Mouse (Mus musculus) urinary bladder, adult 2 months (tissue): Measurements from ENCODE around the gene Camk2n1. TPM values are rescaled to one million over a fixed set of nuclear protein-coding genes. Genes with fewer than 3 reads are reported as not detected.
"Not testable (repeated sequence)": the region's sequence is repeated elsewhere in the genome, so short reads cannot be mapped to it uniquely, and the experiment has no call there.

ENCODE experiments used
- DNase-seq: peaks from one replicate; pipeline ENCODE4 v3.0.0; 2022; ENCODE audit warnings: low spot score
- polyA plus RNA-seq: library from polyadenylated mRNA; depleted of rRNA; stranded (reverse); fragments of >200 nt; gene quantifications from 2 replicates; pipeline ENCODE4 v1.2.3, GENCODE M21; 2012; rRNA removed

Camk2n1 gene
- polyA plus RNA-seq = 20.1 and 23.5 TPM in 2 replicates

DNA sequence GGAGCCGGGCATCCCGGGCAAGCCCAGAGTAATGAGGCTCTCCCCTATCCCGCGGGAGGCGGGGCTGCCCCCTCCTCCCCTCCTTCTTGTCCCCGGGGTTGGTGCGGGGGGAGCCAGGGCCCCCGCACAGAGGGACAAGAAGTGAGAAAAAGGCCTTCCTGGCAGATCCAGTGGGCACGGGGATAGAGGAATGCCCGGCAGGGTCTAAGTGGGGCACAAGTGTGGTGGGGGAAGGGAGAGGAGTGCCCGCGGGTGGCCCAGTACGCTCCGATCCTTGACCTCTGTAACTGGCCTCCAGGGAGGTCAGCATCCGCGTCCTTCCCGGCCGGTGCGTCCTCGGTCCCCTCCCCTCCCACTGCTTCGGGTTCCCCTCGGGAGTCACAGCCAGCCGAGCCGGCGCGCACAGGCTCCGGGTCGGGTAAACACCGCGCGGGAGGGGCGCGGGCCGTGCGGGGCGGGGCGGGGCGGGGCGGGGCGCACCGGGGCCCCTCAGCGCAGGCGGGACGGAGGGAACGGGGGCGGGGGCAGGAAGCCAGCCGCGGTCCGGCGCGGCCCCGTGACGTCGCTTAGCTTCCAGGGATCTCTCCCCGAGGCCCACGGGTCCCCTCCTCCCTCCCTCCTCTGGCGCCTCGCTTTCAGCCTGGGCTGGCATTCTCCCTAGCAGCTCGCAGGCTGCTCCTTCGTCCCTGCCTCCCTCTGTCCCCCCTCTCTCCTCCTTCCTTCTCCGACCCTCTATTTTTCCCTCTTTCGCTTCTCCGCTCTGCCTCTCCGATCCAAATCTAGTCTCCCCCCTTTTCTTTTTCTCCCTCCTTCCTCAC lies at the start of gene Camk2n1:
Gene Camk2n1, plus strand, starts transcription at position 562 of the 818 bp plus-strand sequence.
- DNase-seq = peak; percentile 64

DNA sequence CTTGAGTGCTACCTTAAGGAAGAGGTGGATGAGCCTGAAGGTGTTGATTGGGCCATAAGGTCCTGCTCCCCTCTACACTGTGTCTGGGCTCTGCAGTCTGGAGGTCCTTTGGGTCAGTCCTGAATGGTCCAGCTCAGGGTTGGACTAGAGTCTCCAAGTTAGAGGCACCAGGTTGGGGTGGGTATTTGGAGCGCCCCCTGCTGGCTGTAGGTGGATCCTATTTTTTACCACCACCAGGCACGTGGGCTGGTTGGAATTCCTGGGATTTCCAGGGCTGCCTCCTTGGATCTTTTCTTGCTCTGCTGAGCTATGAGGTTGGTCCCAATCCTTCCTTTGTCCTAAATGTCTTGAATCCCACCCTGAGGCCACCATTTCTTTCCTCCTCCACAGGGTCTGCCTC lies 49.3 kb upstream of the Camk2n1 start:
- DNase-seq = no peak

- no peak for DNase-seq
Measured at GRCm38 (mm10) chr4:138407479-138408194, 46.5 kb upstream of the Camk2n1 start.

DNA sequence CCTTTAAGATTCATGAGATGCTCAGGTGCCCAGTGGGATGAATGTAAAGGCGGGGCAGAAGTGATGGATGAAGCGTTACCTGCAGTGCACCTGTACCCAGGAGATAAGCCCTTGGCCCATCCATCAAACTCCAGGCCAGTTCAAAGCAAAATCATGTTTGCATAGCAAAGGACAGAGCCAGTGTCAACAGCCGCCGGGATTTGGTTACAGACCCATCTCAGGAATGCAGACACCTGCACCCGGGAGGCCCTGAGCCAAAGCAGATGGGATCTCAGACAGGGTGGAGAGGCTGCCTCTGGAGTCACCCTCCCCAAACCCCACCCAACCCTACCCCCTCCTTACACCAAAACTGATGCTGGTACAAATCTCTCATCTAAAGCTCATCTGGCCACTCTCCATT lies 43.1 kb upstream of the Camk2n1 start:
- DNase-seq = no peak

GRCm38 (mm10) chr4:138411504-138412121 lies 42.5 kb upstream of the Camk2n1 start:
- DNase-seq = no peak

- no peak for DNase-seq
Measured at GRCm38 (mm10) chr4:138414725-138415124, 39.4 kb upstream of the Camk2n1 start.

- DNase-seq = no peak
Measured at GRCm38 (mm10) chr4:138415991-138416390, 38.1 kb upstream of the Camk2n1 start.

DNA sequence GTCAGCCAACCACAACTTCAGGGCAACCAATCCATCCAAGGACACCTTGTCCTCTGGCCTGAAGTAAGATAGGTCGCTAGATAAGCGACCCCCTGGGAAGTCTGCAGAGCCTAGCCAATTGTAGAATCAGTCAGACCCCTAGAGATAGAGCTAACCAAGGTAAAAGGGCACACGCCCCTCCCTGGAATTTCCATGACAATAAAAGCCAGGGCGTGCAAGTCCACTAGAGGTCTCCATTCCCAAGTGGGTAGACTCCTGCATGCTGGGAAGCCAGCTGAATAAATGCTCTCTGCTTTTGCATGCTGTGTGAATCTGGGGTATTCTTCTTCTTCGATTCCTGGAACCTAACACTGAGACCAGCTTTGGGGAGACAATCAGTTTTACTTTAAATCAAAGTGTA lies 37.7 kb upstream of the Camk2n1 start:
- no peak for DNase-seq

- DNase-seq = no peak
Measured at GRCm38 (mm10) chr4:138417882-138418281, 36.2 kb upstream of the Camk2n1 start.

GRCm38 (mm10) chr4:138418340-138418957 lies 35.7 kb upstream of the Camk2n1 start:
- no peak for DNase-seq

DNA sequence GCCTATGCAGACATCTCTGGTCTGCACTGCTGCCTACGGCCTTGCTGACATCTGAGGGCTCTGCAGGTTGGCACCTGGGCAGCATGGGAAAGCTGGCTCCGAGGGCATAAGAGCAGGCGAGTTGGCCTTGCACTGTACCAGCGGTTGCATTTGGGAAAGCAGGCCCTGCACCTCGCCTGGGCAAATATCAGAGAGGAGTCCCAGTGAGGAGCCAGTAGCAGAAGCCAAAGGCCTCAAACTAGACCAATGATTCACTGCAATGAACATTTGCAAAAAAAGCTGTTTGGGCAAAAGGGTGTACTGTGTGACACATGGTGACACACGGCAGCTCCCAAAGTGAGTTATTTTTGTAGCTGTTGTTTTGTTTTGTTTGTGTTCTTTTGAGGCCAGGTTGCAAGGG lies 29.1 kb upstream of the Camk2n1 start:
- no peak for DNase-seq

DNA sequence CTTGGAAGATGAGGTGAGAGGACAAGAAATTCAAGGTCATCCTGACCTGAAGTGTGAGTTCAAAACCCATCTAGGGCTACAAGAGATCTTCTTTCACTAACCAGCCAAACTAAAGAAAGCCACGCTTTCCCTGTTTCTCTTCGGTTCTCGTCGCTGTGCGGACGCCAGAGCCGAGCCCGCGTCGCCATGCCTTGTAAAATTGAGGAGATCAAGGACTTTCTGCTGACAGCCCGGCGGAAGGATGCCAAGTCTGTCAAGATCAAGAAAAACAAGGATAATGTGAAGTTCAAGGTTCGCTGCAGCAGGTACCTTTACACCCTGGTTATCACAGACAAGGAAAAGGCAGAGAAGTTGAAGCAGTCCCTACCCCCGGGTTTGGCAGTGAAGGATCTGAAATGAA lies 28.5 kb upstream of the Camk2n1 start:
- DNase-seq = not testable (repeated sequence)

DNA sequence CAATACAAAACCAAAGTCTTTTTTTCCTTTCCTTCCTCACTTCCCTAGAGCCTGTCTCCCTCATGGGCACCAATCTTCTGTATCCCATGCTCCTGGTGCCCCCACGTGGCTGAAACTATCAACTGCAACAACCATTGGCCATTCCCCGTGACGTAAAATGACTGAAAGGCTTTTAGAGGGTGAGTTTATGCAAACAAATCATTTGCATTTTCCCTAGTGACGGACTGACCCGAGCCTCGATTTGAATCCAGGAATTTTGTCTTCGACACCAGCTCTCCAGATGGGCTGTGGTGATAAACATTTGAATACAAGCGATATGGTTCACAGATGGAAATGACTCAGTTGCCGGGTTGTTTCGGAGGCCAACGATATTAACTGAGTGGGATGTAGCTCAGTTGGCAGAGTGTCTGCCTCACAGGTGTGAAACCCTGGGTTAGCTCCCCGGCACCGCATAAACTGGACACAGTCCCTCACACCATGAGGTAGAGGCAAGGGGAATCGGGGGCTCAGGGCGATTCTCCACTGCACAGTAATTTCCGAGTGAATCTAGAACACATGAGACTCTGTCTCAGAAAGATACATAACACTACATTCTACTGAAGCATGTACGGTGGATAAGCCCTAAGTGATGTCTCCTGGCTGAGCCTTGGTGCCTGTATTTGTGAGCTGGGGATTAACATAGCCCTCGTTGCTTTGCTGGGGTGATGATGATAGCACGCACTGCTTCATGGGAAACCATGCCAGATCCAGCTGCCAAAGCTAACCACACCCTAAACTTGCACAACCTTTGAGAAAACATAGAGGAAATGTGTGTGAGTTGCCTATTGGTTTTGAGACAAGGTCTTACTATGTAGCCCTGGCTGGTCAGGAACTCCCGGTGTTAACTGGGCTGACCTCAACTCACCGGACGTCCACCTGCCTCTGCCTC lies 27.1 kb upstream of the Camk2n1 start:
- peak; percentile 59 for DNase-seq

- no peak for DNase-seq
Measured at GRCm38 (mm10) chr4:138429778-138430177, 24.3 kb upstream of the Camk2n1 start.

GRCm38 (mm10) chr4:138431340-138431739 lies 22.8 kb upstream of the Camk2n1 start:
- DNase-seq = no peak

DNA sequence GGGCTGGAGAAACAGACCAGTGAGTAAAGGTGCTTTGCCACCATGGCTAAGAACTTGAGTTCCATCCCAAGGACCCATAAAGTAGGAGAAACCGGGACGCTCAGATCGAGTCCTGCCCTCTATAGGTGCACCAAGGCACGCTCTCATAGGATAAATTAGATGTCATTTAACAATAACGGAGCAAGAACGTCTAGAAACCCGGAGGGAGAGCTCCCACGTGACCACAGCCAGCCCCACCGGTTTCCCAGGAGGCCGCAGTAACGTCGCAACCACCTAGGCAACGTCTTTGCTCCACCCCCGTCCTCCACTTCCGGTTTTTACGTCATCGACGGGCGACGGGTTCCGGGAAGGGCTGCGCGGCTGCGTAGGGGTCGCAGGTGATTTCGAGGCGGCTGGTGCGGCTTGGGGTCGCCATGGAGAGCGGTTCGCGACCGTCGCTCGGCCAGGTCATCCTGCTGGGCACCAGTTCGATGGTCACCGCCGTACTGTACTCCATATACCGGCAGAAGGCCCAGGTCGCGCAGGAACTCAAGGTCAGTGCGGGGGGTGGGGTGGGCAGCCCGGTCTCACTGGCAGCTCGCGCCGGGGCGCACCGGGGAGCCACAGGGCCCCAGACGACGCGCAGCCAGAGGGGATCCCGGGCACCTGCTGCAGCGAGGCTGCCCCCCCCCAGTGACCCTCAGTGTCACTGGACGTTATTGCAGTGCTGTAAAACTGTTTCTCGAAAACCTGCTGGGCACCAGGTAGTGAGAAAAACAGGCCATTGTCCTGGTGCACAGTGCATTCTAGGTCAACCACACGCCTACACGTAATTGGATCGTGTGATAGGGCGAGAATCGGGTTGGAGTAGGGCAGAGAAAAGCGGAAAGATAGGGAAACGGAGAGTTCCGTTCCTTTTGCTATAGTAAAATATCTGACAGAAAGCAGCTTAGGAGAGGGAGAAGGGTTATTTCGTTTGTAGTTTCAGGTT lies 19.5 kb upstream of the Camk2n1 start, which contains the start of gene Mul1:
Gene Mul1, plus strand, starts transcription at position 325 of the 970 bp plus-strand sequence.
- DNase-seq = peak; percentile 91

- no peak for DNase-seq
Measured at GRCm38 (mm10) chr4:138440062-138440461, 14.1 kb upstream of the Camk2n1 start.

- DNase-seq = no peak
Measured at GRCm38 (mm10) chr4:138444941-138445340, 9.2 kb upstream of the Camk2n1 start.

DNA sequence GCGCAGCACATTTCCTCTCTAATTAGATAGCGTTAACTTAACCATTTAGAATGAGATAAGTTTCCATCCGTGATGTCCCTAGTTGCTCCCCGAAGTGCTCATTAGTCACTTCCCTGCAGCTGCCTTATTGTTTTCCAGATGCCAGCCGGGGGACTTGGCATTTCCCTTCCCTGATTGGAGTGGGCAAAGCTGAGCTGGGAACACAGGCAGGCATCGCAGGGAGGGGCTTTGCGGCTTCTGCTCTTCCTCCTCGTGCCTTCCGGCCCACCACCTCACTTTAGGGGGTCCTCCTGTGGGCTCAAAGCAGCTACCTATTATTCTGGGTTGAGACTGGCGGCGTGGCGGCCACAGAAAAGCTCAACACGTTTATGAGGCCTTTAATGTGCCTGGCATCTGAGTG lies 7.1 kb upstream of the Camk2n1 start:
- DNase-seq = no peak

DNA sequence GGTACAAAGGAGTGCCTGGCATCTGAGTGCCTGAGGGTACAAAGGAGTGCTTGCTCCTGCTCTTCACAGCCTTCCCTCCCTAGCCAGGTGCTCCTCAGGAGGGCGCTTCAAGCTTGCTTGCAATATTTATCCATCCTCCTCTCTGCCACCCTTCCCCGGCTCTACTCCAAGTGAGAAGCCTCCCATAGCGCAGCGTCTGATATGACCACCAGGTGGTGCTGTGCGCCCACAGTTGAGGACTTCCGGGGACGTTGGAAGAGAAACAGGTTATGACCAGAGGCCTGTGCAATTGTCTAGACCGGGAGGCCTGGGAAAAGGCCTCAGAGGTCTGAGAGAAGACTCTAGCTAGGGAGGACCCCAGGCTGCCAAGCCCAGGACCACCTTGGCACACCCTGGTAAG lies 6.7 kb upstream of the Camk2n1 start:
- peak; percentile 79 for DNase-seq
